Mouse (Mus musculus) C2C12 (cell line): ENCODE data around the gene Olfr818. TPM values are rescaled to one million over a fixed set of nuclear protein-coding genes. Genes with fewer than 3 reads are reported as not detected.

Experiments
- polyA plus RNA-seq: library from polyadenylated mRNA; unstranded; fragments of >200 nt; fragmentation: generic; extraction: Trizol; gene quantifications from one replicate; pipeline ENCODE4 v1.2.1, GENCODE M21; 2012; ENCODE audit warnings: missing spikeins

Gene Olfr818
- polyA plus RNA-seq, 1 experiment, result not detected

Other genes with a start within 250 kb of the Olfr818 start
- gene Olfr804, start 245.9 kb downstream of the Olfr818 start, polyA plus RNA-seq, result not detected
- not detected for gene Olfr805, start 219.7 kb downstream of the Olfr818 start, polyA plus RNA-seq
- gene Olfr806, start 207.2 kb downstream of the Olfr818 start, polyA plus RNA-seq, result not detected
- gene Olfr807, start 191.3 kb downstream of the Olfr818 start, polyA plus RNA-seq, result not detected
- gene Olfr808, start 183.6 kb downstream of the Olfr818 start, polyA plus RNA-seq, result not detected
- not detected for gene Olfr809, start 174.5 kb downstream of the Olfr818 start, polyA plus RNA-seq
- gene Olfr810, start 154.2 kb downstream of the Olfr818 start, polyA plus RNA-seq, result not detected
- gene Olfr811, start 144.7 kb downstream of the Olfr818 start, polyA plus RNA-seq, result not detected
- gene Olfr812, start 103.0 kb downstream of the Olfr818 start, polyA plus RNA-seq, result not detected
- gene Olfr813, start 93.7 kb downstream of the Olfr818 start, polyA plus RNA-seq, result not detected
- gene Olfr814, start 69.2 kb downstream of the Olfr818 start, polyA plus RNA-seq, result not detected
- gene Olfr815, start 43.2 kb downstream of the Olfr818 start, polyA plus RNA-seq, result not detected
- gene Olfr816, start 33.5 kb downstream of the Olfr818 start, polyA plus RNA-seq, result not detected
- gene Olfr819, start 18.2 kb upstream of the Olfr818 start, polyA plus RNA-seq, result not detected
- not detected for gene Olfr247, start 27.0 kb upstream of the Olfr818 start, polyA plus RNA-seq
- gene Gm10310, start 36.0 kb upstream of the Olfr818 start, polyA plus RNA-seq, result not detected
- gene Olfr820, start 63.5 kb upstream of the Olfr818 start, polyA plus RNA-seq, result not detected
- not detected for gene Olfr821, start 81.2 kb upstream of the Olfr818 start, polyA plus RNA-seq
- not detected for gene Olfr822, start 122.1 kb upstream of the Olfr818 start, polyA plus RNA-seq
- gene Olfr823, start 166.3 kb upstream of the Olfr818 start, polyA plus RNA-seq, result not detected
- gene Olfr824, start 180.9 kb upstream of the Olfr818 start, polyA plus RNA-seq, result not detected
- not detected for gene Olfr825, start 217.7 kb upstream of the Olfr818 start, polyA plus RNA-seq
- not detected for gene Olfr826, start 235.1 kb upstream of the Olfr818 start, polyA plus RNA-seq